Mouse (Mus musculus): ENCODE measurements at regions not wholly inside any gene's neighbourhood (a gene's known extent, or its start where the extent isn't known, plus 50 kb on each side); places are given as distances from the start of the nearest gene placed in this dataset.

DNA sequence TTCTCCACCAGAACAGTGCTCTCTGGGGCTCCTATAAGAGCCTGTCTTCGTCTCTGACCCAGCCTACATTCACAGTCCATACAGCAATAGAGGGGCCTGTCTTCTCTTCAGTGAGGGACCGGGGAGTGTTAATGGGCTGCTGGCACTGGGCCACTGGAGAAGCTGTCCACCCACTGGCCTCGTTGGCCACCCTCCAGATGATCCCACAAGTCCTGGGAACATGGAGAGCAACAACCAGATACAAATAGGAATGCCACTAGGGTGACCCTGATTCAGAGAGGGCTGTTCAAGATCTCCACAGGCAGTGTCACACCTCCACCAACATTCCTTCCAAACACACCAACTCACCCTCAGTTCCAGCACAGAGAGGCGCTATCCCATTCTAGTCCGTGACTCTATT, 69.7 kb upstream of the Shisa3 start:
- Histone ChIP-seq H3K36me3 (ENCODE audit: control insufficient read depth in 1 of 2, insufficient read depth in 2 of 2, low read length in 2 of 2) (no peaks in the 10 kb centered on the region), H3K9ac (ENCODE audit: control insufficient read depth, low read depth, low read length, poor library complexity, severe bottlenecking) (no peak overlapping the region), H3K4me1 (ENCODE audit: control insufficient read depth in 1 of 2, insufficient read depth in 2 of 2, low read length in 2 of 2) (no peaks in the 10 kb centered on the region), H3K9me3 (replicated peaks; ENCODE audit: insufficient read depth, low read length) (no peaks in the 10 kb centered on the region), H3K27me3 (ENCODE audit: control insufficient read depth in 1 of 2, insufficient read depth in 2 of 2, low read length in 2 of 2) (no peaks in the 10 kb centered on the region), H3K79me2 (ENCODE audit: control insufficient read depth, insufficient read depth, low read length, poor library complexity) (no peaks in the 10 kb centered on the region), H3K4me3 (ENCODE audit: control insufficient read depth in 1 of 2, insufficient read depth in 1 of 2, low read depth in 2 of 2, low read length in 2 of 2) (no peak overlapping the region), H3K27ac (ENCODE audit: control insufficient read depth, low read depth, low read length) (no peak overlapping the region)
- no peak for TF ChIP-seq MYC (IDR thresholded peaks at IDR 0.05; ENCODE audit: low read depth, low read length)
- TF ChIP-seq ZKSCAN1 (IDR thresholded peaks at IDR 0.05; ENCODE audit: low read depth, low read length): no peak
- no peak for TF ChIP-seq HCFC1 (IDR thresholded peaks at IDR 0.05; ENCODE audit: low read depth, low read length)
- no peak for TF ChIP-seq EP300 (IDR thresholded peaks at IDR 0.05; ENCODE audit: low read depth in 1 of 2, low read length in 2 of 2)
- TF ChIP-seq ZC3H11A (IDR thresholded peaks at IDR 0.05; ENCODE audit: low read depth, low read length): no peak
- no peak for TF ChIP-seq UBTF (IDR thresholded peaks at IDR 0.05; ENCODE audit: borderline replicate concordance, insufficient read depth, low read depth, low read length)
- no peak for TF ChIP-seq TCF12 (IDR thresholded peaks at IDR 0.05; ENCODE audit: low read depth, low read length)
- no peak for TF ChIP-seq USF1 (IDR thresholded peaks at IDR 0.05; ENCODE audit: low read depth, low read length)
- TF ChIP-seq GABPA (IDR thresholded peaks at IDR 0.05; ENCODE audit: low read depth, low read length): no peak
- DNase-seq (ENCODE audit: low read depth, low spot score): no peak

DNA sequence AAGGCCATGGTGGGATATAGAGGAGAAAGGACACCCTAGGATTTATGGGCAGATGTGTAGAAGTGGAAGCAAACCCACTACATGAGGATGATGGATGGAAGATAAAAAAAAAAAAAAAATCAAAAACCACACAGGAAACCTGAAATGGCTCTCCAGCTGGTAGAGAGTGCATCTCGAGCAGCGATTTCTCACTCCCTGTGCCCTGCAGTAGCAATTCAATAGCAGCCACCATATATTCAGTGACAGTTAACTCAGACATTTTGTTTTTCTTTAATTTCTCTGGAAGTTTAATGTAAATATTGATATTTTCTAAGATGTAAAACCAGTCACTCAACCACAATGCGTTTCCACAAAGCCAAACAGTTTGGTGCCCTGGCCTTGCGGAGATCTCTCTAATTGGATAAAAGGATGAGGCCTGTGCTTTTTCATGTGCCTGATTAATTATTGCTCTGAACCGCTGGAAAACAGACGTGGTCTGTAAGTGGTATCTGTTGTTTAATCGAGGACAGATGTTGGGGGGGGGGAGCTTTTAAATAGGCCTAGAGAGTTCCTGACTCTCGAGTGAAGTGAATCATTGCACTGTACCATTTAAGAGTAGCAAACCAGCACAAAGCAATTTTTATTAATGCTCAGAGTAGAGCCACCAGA, 68.0 kb upstream of the Shisa3 start:
- DNase-seq (ENCODE audit: low read depth, low spot score): no peak
- Histone ChIP-seq H3K79me2 (ENCODE audit: control insufficient read depth, insufficient read depth, low read length, poor library complexity) (no peaks in the 10 kb centered on the region), H3K4me1 (ENCODE audit: control insufficient read depth in 1 of 2, insufficient read depth in 2 of 2, low read length in 2 of 2) (no peaks in the 10 kb centered on the region), H3K27ac (ENCODE audit: control insufficient read depth, low read depth, low read length) (no peak overlapping the region), H3K9ac (ENCODE audit: control insufficient read depth, low read depth, low read length, poor library complexity, severe bottlenecking) (no peak overlapping the region), H3K27me3 (ENCODE audit: control insufficient read depth in 1 of 2, insufficient read depth in 2 of 2, low read length in 2 of 2) (no peaks in the 10 kb centered on the region), H3K9me3 (replicated peaks; ENCODE audit: insufficient read depth, low read length) (no peaks in the 10 kb centered on the region), H3K36me3 (ENCODE audit: control insufficient read depth in 1 of 2, insufficient read depth in 2 of 2, low read length in 2 of 2) (no peaks in the 10 kb centered on the region), H3K4me3 (ENCODE audit: control insufficient read depth in 1 of 2, insufficient read depth in 1 of 2, low read depth in 2 of 2, low read length in 2 of 2) (no peak overlapping the region)
- no peak for TF ChIP-seq ZMIZ1 (IDR thresholded peaks at IDR 0.05; ENCODE audit: low read depth, low read length)
- TF ChIP-seq USF2 (IDR thresholded peaks at IDR 0.05; ENCODE audit: borderline replicate concordance in 1 of 2, insufficient read depth in 1 of 2, low read depth in 1 of 2, low read length in 2 of 2): no peak
- TF ChIP-seq ZC3H11A (IDR thresholded peaks at IDR 0.05; ENCODE audit: low read depth, low read length): no peak
- TF ChIP-seq GABPA (IDR thresholded peaks at IDR 0.05; ENCODE audit: low read depth, low read length): no peak
- TF ChIP-seq MAZ (IDR thresholded peaks at IDR 0.05; ENCODE audit: low read depth, low read length): no peak
- no peak for TF ChIP-seq MAX (IDR thresholded peaks at IDR 0.05; ENCODE audit: low read length)
- no peak for TF ChIP-seq HCFC1 (IDR thresholded peaks at IDR 0.05; ENCODE audit: low read depth, low read length)
- TF ChIP-seq RCOR1 (IDR thresholded peaks at IDR 0.05; ENCODE audit: low read depth, low read length): no peak
- TF ChIP-seq NRF1 (IDR thresholded peaks at IDR 0.05; ENCODE audit: insufficient read depth, low read depth, low read length, poor library complexity, severe bottlenecking): no peak
- TF ChIP-seq SMC3 (IDR thresholded peaks at IDR 0.05; ENCODE audit: low read depth, low read length): no peak
- no peak for TF ChIP-seq NELFE (IDR thresholded peaks at IDR 0.05; ENCODE audit: low read depth, low read length)
- TF ChIP-seq RAD21 (IDR thresholded peaks at IDR 0.05; ENCODE audit: low read depth, low read length): no peak
- no peak for TF ChIP-seq ELF1 (IDR thresholded peaks at IDR 0.05; ENCODE audit: low read depth, low read length)
- no peak for TF ChIP-seq ZNF384 (IDR thresholded peaks at IDR 0.05; ENCODE audit: low read depth, low read length)
- TF ChIP-seq MYB (IDR thresholded peaks at IDR 0.05; ENCODE audit: low read depth, low read length): no peak
- no peak for TF ChIP-seq ZKSCAN1 (IDR thresholded peaks at IDR 0.05; ENCODE audit: low read depth, low read length)
- no peak for TF ChIP-seq TCF12 (IDR thresholded peaks at IDR 0.05; ENCODE audit: low read depth, low read length)
- TF ChIP-seq CHD1 (IDR thresholded peaks at IDR 0.05; ENCODE audit: low read depth, low read length): no peak
- no peak for TF ChIP-seq SIN3A (IDR thresholded peaks at IDR 0.05; ENCODE audit: low read length)

Data from MEL (cell line).